23 mouse cellular contexts compared by ENCODE assay signal in the genomic region with DNA sequence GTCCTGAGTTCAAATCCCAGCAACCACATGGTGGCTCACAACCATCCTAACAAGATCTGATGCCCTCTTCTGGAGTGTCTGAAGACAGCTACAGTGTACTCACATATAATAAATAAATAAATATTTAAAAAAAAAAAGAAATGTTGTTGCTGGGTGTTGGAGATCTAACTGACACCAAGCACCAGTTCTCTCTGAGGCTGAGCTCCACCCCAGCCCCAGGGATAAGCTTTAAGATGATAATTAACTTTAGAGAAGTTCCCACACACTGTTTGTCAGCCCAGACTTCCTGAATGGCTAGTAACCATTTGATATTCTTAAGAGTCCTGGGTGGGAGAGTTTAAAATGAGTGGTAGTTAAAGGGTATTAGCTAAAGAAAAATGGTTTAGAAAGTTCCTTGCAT. TPM values are rescaled to one million over a fixed set of nuclear protein-coding genes. Genes with fewer than 3 reads are reported as not detected.
DNase-seq lines count a peak whose midpoint lies in the region; TF ChIP-seq lines count a peak whose summit lies in the region.
"Had no signal": no experiment of that assay in that cellular context is flagged by ENCODE, and none has a peak within 500 bp of the region (broad histone marks: within the 10 kb centered on the region; RNA-seq: fewer than 3 reads in every experiment).

No protein-coding gene starts in this region.

- H3K4me3 ChIP-seq in layer of hippocampus, adult 2 months: no peak overlapping the region
- H3K4me3 ChIP-seq in E14TG2a.4 (replicated peaks; ENCODE audit: low read length): peak overlapping the region; percentile 41; the same call in 1 of the 2 replicates
- H3K4me3 ChIP-seq in MEL (ENCODE audit: control insufficient read depth in 1 of 2, insufficient read depth in 1 of 2, low read depth in 2 of 2, low read length in 2 of 2): no peak overlapping the region; a peak in 1 of 4 replicates

- peaks cover 68% of the 10 kb centered on the region for H3K4me1 ChIP-seq in E14TG2a.4 (replicated peaks; ENCODE audit: low read depth, low read length)
- peaks cover 6 to 39% of the 10 kb centered on the region in 2 experiments for H3K4me1 ChIP-seq in MEL (ENCODE audit: control insufficient read depth in 1 of 2, insufficient read depth in 2 of 2, low read length in 2 of 2)

- H3K27me3 ChIP-seq in E14TG2a.4 (ENCODE audit: insufficient read depth, low read length): no peaks in the 10 kb centered on the region
- H3K27me3 ChIP-seq in MEL (ENCODE audit: control insufficient read depth in 1 of 2, insufficient read depth in 2 of 2, low read length in 2 of 2): no peaks in the 10 kb centered on the region
- H3K27me3 ChIP-seq: CH12.LX, Patski had no signal

- DNase-seq in layer of hippocampus, adult 2 months (ENCODE audit: low spot score in 2 of 2): no peak
- DNase-seq in layer of hippocampus, postnatal 14 days (ENCODE audit: low spot score in 2 of 2): no peak
- peak; percentile 72 for DNase-seq in MEL (ENCODE audit: low read depth, low spot score)
- peak; percentile 33 for DNase-seq in MEL-GATA-1-ER (ENCODE audit: extremely low read depth, low read depth)
- DNase-seq in heart, postnatal 25 days (ENCODE audit: low spot score): no peak
- DNase-seq in spleen, postnatal 4 days (ENCODE audit: low spot score in 2 of 2): no peak
- DNase-seq in heart, postnatal 4 days: no peak
- DNase-seq: adrenal gland, adult 2 months; adrenal gland, adult 8-10 months; adrenal gland, postnatal 10 days; adrenal gland, postnatal 14 days; adrenal gland, postnatal 25 days; adrenal gland, postnatal 36 days; B cell, adult 2 months; cerebellum, adult 11 months; cerebellum, adult 11-12 months; cerebellum, adult 18-20 months; cerebellum, adult 2 months; cerebellum, adult 8-10 months had no signal

- no peak overlapping the region for H3K9ac ChIP-seq in MEL (ENCODE audit: control insufficient read depth, low read depth, low read length, poor library complexity, severe bottlenecking)

- peak; percentile 46 to 62; a peak in 3 of 4 replicates for TF ChIP-seq EP300 in MEL (IDR thresholded peaks at IDR 0.05; ENCODE audit: low read depth in 1 of 2, low read length in 2 of 2)

- H3K27ac ChIP-seq in layer of hippocampus, adult 2 months: no peak overlapping the region
- no peak overlapping the region; the same call in 1 of the 2 replicates for H3K27ac ChIP-seq in MEL (ENCODE audit: control insufficient read depth, low read depth, low read length)

- H3K9me3 ChIP-seq in E14TG2a.4 (ENCODE audit: low read length) (no peaks in the 10 kb centered on the region), MEL (replicated peaks; ENCODE audit: insufficient read depth, low read length) (no peaks in the 10 kb centered on the region)
- H3K9me3 ChIP-seq: G1E had no signal

- peak; percentile 21 for TF ChIP-seq CTCF in layer of hippocampus, adult 2 months (conservative IDR thresholded peaks at IDR 0.05)
- TF ChIP-seq CTCF in E14TG2a.4 (conservative IDR thresholded peaks at IDR 0.05; ENCODE audit: low read length) (no peak), MEL (IDR thresholded peaks at IDR 0.05 in 2 of 3, conservative IDR thresholded peaks at IDR 0.05 in 1 of 3; ENCODE audit: control insufficient read depth in 1 of 3, insufficient read depth in 1 of 3, low read depth in 2 of 3, low read length in 3 of 3, poor library complexity in 1 of 3, severe bottlenecking in 1 of 3) (no peak)

- H3K79me2 ChIP-seq in MEL (ENCODE audit: control insufficient read depth, insufficient read depth, low read length, poor library complexity): no peaks in the 10 kb centered on the region

- H3K36me3 ChIP-seq in E14TG2a.4 (ENCODE audit: insufficient read depth, low read length): peaks cover 54% of the 10 kb centered on the region
- peaks cover 0 to 20% of the 10 kb centered on the region in 2 experiments; a peak in 3 of 4 replicates for H3K36me3 ChIP-seq in MEL (ENCODE audit: control insufficient read depth in 1 of 2, insufficient read depth in 2 of 2, low read length in 2 of 2)

- no peak for TF ChIP-seq POLR2A in MEL (IDR thresholded peaks at IDR 0.05; ENCODE audit: control insufficient read depth in 1 of 2, insufficient read depth in 1 of 2, low read depth in 1 of 2, low read length in 2 of 2, poor library complexity in 1 of 2)

- intact Hi-C loops in heart, postnatal 25 days (cut with DNase I): no loop called here

- no peak for TF ChIP-seq RAD21 in MEL (IDR thresholded peaks at IDR 0.05; ENCODE audit: low read depth, low read length)

TF ChIP-seq in MEL, 35 proteins besides CTCF, POLR2A, EP300 and RAD21:
- TF ChIP-seq KAT2A (conservative IDR thresholded peaks at IDR 0.05; ENCODE audit: low read depth, low read length): no peak
- TF ChIP-seq ETS1 (IDR thresholded peaks at IDR 0.05; ENCODE audit: low read depth, low read length): no peak
- TF ChIP-seq MYB (IDR thresholded peaks at IDR 0.05; ENCODE audit: low read depth, low read length): 0 out of 2 replicates have a peak, but pooled peaks have one; percentile 49
- TF ChIP-seq ZKSCAN1 (IDR thresholded peaks at IDR 0.05; ENCODE audit: low read depth, low read length): no peak
- TF ChIP-seq ZNF384 (IDR thresholded peaks at IDR 0.05; ENCODE audit: low read depth, low read length): peak; percentile 73
- TF ChIP-seq POLR2AphosphoS2 (IDR thresholded peaks at IDR 0.05; ENCODE audit: low read length): no peak
- 0 out of 2 replicates have a peak, but pooled peaks have one; percentile 20 for TF ChIP-seq RCOR1 (IDR thresholded peaks at IDR 0.05; ENCODE audit: low read depth, low read length)
- TF ChIP-seq ELF1 (IDR thresholded peaks at IDR 0.05; ENCODE audit: low read depth, low read length): peak; percentile 46; the same call in 1 of the 2 replicates
- no peak for TF ChIP-seq NRF1 (IDR thresholded peaks at IDR 0.05; ENCODE audit: insufficient read depth, low read depth, low read length, poor library complexity, severe bottlenecking)
- no peak for TF ChIP-seq USF1 (IDR thresholded peaks at IDR 0.05; ENCODE audit: low read depth, low read length)
- no peak for TF ChIP-seq MYC (IDR thresholded peaks at IDR 0.05; ENCODE audit: low read depth, low read length)
- TF ChIP-seq MXI1 (IDR thresholded peaks at IDR 0.05; ENCODE audit: low read depth, low read length): no peak
- no peak for TF ChIP-seq USF2 (IDR thresholded peaks at IDR 0.05; ENCODE audit: borderline replicate concordance in 1 of 2, insufficient read depth in 1 of 2, low read depth in 1 of 2, low read length in 2 of 2)
- TF ChIP-seq TAL1 (IDR thresholded peaks at IDR 0.05; ENCODE audit: low read length): no peak
- no peak for TF ChIP-seq UBTF (IDR thresholded peaks at IDR 0.05; ENCODE audit: borderline replicate concordance, insufficient read depth, low read depth, low read length)
- 0 out of 2 replicates have a peak, but pooled peaks have one; percentile 41 for TF ChIP-seq SIN3A (IDR thresholded peaks at IDR 0.05; ENCODE audit: low read length)
- TF ChIP-seq CHD1 (IDR thresholded peaks at IDR 0.05; ENCODE audit: low read depth, low read length): no peak
- no peak for TF ChIP-seq NELFE (IDR thresholded peaks at IDR 0.05; ENCODE audit: low read depth, low read length)
- no peak for TF ChIP-seq E2F4 (IDR thresholded peaks at IDR 0.05; ENCODE audit: borderline replicate concordance, low read depth, low read length)
- peak; percentile 13; the same call in 1 of the 2 replicates for TF ChIP-seq GATA1 (IDR thresholded peaks at IDR 0.05; ENCODE audit: low read depth, low read length)
- no peak for TF ChIP-seq HCFC1 (IDR thresholded peaks at IDR 0.05; ENCODE audit: low read depth, low read length)
- no peak for TF ChIP-seq MAX (IDR thresholded peaks at IDR 0.05; ENCODE audit: low read length)

RNA-seq across cellular contexts. Expression of a gene that starts 10.2 kb away (rescaled TPM):
- 10 to 100 TPM; 12.8 to 13.2 TPM for total RNA-seq in layer of hippocampus, adult 2 months (2021)
- total RNA-seq in layer of hippocampus, postnatal 14 days (2021): 10 to 100 TPM in 1 of 2 experiments, 1 to 10 TPM in 1; 9.8 to 11.2 TPM
- 2.7 and 4.2 TPM in 2 replicates for total RNA-seq in MEL (2012; rRNA removed)
- polyA plus RNA-seq in MEL (2012; ENCODE audit: insufficient read depth in 1 of 2, insufficient read length in 2 of 2, low read depth in 1 of 2, low replicate concordance in 2 of 2, missing spikeins in 1 of 2): 1 to 10 TPM in 1 of 2 experiments, not detected in 1; 5.0 TPM
- 1 to 10 TPM; 9.3 to 9.8 TPM for total RNA-seq in heart, postnatal 25 days (2021)
- total RNA-seq in heart, postnatal 4 days (2021): 1 to 10 TPM; 6.7 to 6.9 TPM

RNA-seq across cellular contexts. Expression of a gene that starts 19.6 kb away (rescaled TPM):
- total RNA-seq in layer of hippocampus, adult 2 months (2021): 10 to 100 TPM; 10.4 to 13.7 TPM
- 1 to 10 TPM; 7.3 to 9.8 TPM for total RNA-seq in layer of hippocampus, postnatal 14 days (2021)
- total RNA-seq in MEL (2012; rRNA removed): 0.39 and 1.2 TPM in 2 replicates
- 1 to 10 TPM in 1 of 2 experiments, not detected in 1; 1.6 TPM for polyA plus RNA-seq in MEL (2012; ENCODE audit: insufficient read depth in 1 of 2, insufficient read length in 2 of 2, low read depth in 1 of 2, low replicate concordance in 2 of 2, missing spikeins in 1 of 2)
- total RNA-seq in heart, postnatal 25 days (2021): under 1 TPM; 0.31 to 0.39 TPM
- 1 to 10 TPM; 1.3 to 1.6 TPM for total RNA-seq in heart, postnatal 4 days (2021)

RNA-seq across cellular contexts. Expression of a gene that starts 28.7 kb away (rescaled TPM):
- total RNA-seq in layer of hippocampus, adult 2 months (2021): 10 to 100 TPM; 63.4 to 65.1 TPM
- 10 to 100 TPM; 83.3 to 87.3 TPM for total RNA-seq in layer of hippocampus, postnatal 14 days (2021)
- total RNA-seq in MEL (2012; rRNA removed): 189 and 210 TPM in 2 replicates
- polyA plus RNA-seq in MEL (2012; ENCODE audit: insufficient read depth in 1 of 2, insufficient read length in 2 of 2, low read depth in 1 of 2, low replicate concordance in 2 of 2, missing spikeins in 1 of 2): 100 to 1,000 TPM in 1 of 2 experiments, not detected in 1; 162 TPM
- total RNA-seq in heart, postnatal 25 days (2021): 10 to 100 TPM; 31.7 to 33.3 TPM
- total RNA-seq in heart, postnatal 4 days (2021): 10 to 100 TPM; 45.7 to 50.1 TPM

RNA-seq across cellular contexts. Expression of a gene that starts 28.8 kb away (rescaled TPM):
- 10 to 100 TPM; 39.5 to 42.0 TPM for total RNA-seq in layer of hippocampus, adult 2 months (2021)
- total RNA-seq in layer of hippocampus, postnatal 14 days (2021): 10 to 100 TPM; 38.5 to 39.7 TPM
- 5.9 and 6.0 TPM in 2 replicates for total RNA-seq in MEL (2012; rRNA removed)
- polyA plus RNA-seq in MEL (2012; ENCODE audit: insufficient read depth in 1 of 2, insufficient read length in 2 of 2, low read depth in 1 of 2, low replicate concordance in 2 of 2, missing spikeins in 1 of 2): 1 to 10 TPM in 1 of 2 experiments, not detected in 1; 5.8 TPM
- total RNA-seq in heart, postnatal 25 days (2021): 1 to 10 TPM; 5.2 to 5.7 TPM
- 1 to 10 TPM; 5.2 to 6.0 TPM for total RNA-seq in heart, postnatal 4 days (2021)

Comparison
In these comparisons a context has a peak if more than half of its experiments do, and no peak if none do; other contexts are left out.
1. DNase-seq: peak in MEL (single experiment) and MEL-GATA-1-ER (single experiment); none in layer of hippocampus, adult 2 months (0 of 2), layer of hippocampus, postnatal 14 days (0 of 2), heart, postnatal 25 days (single experiment), spleen, postnatal 4 days (0 of 2) and heart, postnatal 4 days (single experiment).